Mouse (Mus musculus) bone marrow, adult 2 months (tissue): ENCODE results near the gene Rubcn.

ENCODE experiments used
- CTCF ChIP-seq: fragments of 200-500 bp; IDR thresholded peaks from 2 replicates; pipeline ENCODE4 v1.5.1; 2011; ENCODE audit warnings: low read length, control low read depth; ENCODE audit not compliant: control insufficient read depth, insufficient read depth
- POLR2A ChIP-seq: fragments of 200-500 bp; IDR thresholded peaks from 2 replicates; pipeline ENCODE4 v1.6.1; 2011; ENCODE audit warnings: low read depth, mild to moderate bottlenecking, control low read depth, low read length, borderline replicate concordance; ENCODE audit not compliant: control insufficient read depth

- TF ChIP-seq CTCF (no peak), POLR2A (no peak)
Observed at GRCm38 (mm10) chr16:32784840-32785239, 92.7 kb downstream of the Rubcn start.
